Mouse (Mus musculus) midbrain, embryonic 15.5 days (tissue): ENCODE measurements around the gene Slc17a7. TPM values are rescaled to one million over a fixed set of nuclear protein-coding genes. Genes with fewer than 3 reads are reported as not detected.
A peak's percentile ranks its signal among the peaks of the same experiment; 100 is the strongest.
"Not testable (repeated sequence)": the region's sequence is repeated elsewhere in the genome, so short reads cannot be mapped to it uniquely, and the experiment has no call there.

Experiments used
- ATAC-seq: fragments of 200-750 bp; cut with Nextera tagmentation; replicated peaks from 2 replicates; pipeline ENCODE4 v1.8.0; 2017; ENCODE audit warnings: moderate TSS enrichment
- H3K27ac ChIP-seq: fragments of 300-500 bp; sonication (generic); 2 replicates; pipeline ENCODE4 v1.5.1; 2015; ENCODE audit warnings: mild to moderate bottlenecking, inconsistent platforms
- H3K27me3 ChIP-seq: fragments of 300-500 bp; sonication (generic); replicated peaks from 2 replicates; pipeline ENCODE4 v1.6.1; 2015; ENCODE audit warnings: inconsistent platforms
- H3K36me3 ChIP-seq: fragments of 300-500 bp; sonication (generic); replicated peaks from 2 replicates; pipeline ENCODE4 v1.6.1; 2015; ENCODE audit warnings: inconsistent platforms
- H3K4me1 ChIP-seq: fragments of 300-500 bp; sonication (generic); 2 replicates; pipeline ENCODE4 v1.6.1; 2015; ENCODE audit warnings: inconsistent platforms
- H3K4me2 ChIP-seq: fragments of 300-500 bp; sonication (generic); 2 replicates; pipeline ENCODE4 v1.6.1; 2015; ENCODE audit warnings: inconsistent platforms, mild to moderate bottlenecking, moderate library complexity
- H3K4me3 ChIP-seq: fragments of 300-500 bp; sonication (generic); 2 replicates; pipeline ENCODE4 v1.5.1; 2015; ENCODE audit warnings: mild to moderate bottlenecking, inconsistent platforms
- H3K9ac ChIP-seq: fragments of 300-500 bp; sonication (generic); 2 replicates; pipeline ENCODE4 v1.6.1; 2015; ENCODE audit warnings: mild to moderate bottlenecking, inconsistent platforms
- H3K9me3 ChIP-seq: fragments of 300-500 bp; sonication (generic); 2 replicates; pipeline ENCODE4 v1.6.1; 2016; ENCODE audit warnings: inconsistent platforms
- WGBS: fragments of 180-500 bp; shearing (Covaris S2); methylation state at CpG from one replicate; pipeline ENCODE4 v1.1.7; 2015; ENCODE audit warnings: mixed read lengths; 5-methylcytosine and 5-hydroxymethylcytosine counted together
- polyA plus RNA-seq: library from polyadenylated mRNA; unstranded; fragments of >200 nt; fragmentation: Nextera tagmentation; extraction: Ambion mirVana; gene quantifications from 2 replicates; pipeline ENCODE4 v1.2.1, GENCODE M21; 2015

The Slc17a7 gene
- polyA plus RNA-seq, result 0.59 and 1.0 TPM in 2 replicates

DNA sequence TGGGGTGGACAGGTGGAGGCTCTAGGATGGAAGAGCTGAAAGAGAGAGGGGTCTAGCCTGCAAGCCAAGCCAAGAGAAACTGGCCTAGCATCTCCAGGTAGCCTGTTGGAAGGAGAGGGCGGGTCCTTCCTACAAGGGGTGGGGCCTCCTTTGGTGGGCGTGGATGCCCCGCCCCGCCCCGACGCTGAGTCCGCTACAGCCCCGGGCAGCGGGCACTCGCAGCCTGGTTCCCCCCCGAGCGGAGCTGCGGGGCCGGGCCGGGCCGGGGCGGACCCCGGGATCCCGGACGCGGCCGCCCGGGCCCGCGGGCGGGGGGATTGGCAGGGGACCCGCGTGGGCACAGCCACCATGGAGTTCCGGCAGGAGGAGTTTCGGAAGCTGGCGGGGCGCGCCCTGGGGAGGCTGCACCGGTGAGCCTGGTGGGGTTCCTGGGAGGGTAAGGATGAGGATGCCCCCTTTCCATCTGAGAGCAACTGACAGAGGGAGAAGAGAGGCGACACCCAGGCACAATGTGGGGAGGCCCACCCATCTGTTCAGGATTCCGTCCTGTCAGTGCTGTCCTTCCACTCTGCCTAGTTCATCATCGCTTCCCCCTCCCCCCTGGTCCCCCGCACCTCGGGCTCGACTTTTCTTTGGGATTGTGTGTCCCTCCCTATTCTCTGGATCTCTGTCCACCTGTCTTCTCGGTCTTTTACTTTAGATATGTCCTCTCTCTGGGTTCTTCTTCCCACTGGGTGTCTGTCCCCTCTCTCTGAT, at the start of gene Slc17a7:
Slc17a7 (plus strand) TSS at position 215 of the 756 bp plus-strand sequence.
- H3K27ac ChIP-seq, result no peak within 1 kb of the TSS
- H3K4me3 ChIP-seq, result peak within 1 kb of the TSS; percentile 33
- H3K36me3 ChIP-seq, result peaks cover 7% of the 10 kb centered on the region; the same call in 1 of the 2 replicates
- H3K4me1 ChIP-seq, result peaks cover 30% of the 10 kb centered on the region
- H3K9me3 ChIP-seq, result no peaks in the 10 kb centered on the region
- H3K27me3 ChIP-seq, result peaks cover 59% of the 10 kb centered on the region
- under 1% methylated on average over 37 of the region's 41 CpGs for WGBS
- H3K9ac ChIP-seq, result peak within 1 kb of the TSS; percentile 31
- H3K4me2 ChIP-seq, result peak within 1 kb of the TSS; percentile 54
- ATAC-seq, result no peak

DNA sequence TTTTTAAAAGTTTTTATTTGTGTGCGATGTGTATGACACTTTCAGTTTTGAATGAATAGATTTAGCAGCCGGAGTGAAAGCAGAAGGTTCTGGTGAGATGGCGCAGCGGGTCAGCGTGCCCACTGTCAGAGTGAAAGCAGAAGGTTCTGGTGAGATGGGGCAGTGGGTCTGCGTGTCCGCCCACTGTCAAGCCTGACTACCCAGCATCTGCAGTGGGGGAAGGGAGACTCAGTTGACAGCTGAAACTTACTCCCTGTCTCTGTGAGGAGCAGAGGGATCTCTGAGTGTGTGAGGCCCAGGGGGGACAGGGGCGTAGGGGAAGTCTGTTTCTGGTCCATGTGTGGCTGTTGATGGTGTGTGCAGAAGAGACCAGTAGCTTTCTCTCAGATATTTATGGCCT, 46.2 kb upstream of the Slc17a7 start:
- 80% methylated on average over 8 of the region's 8 CpGs for WGBS
- Histone ChIP-seq H3K4me3 (no peak overlapping the region), H3K4me1 (peaks cover 5% of the 10 kb centered on the region), H3K9me3 (no peaks in the 10 kb centered on the region), H3K27ac (no peak overlapping the region), H3K27me3 (no peaks in the 10 kb centered on the region), H3K4me2 (no peak overlapping the region), H3K36me3 (peaks cover 38% of the 10 kb centered on the region), H3K9ac (no peak overlapping the region)
- ATAC-seq, result no peak

DNA sequence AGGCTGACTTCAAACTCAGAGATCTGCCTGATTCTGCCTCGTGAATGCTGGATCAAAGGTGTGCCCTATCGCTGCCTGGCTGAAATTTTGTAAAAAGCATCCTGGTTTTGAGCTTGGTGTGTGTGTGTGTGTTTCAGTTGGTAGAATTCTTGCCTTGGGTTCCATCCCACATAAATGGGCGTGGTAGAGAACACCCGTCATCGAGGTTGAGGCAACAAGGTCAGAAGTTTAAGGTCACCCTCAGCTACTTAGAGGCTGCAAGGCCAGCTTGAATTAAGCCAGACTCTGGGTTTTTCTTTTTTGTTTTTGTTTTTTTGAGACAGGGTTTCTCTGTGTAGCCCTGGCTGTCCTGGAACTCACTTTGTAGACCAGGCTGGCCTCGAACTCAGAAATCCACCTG, 45.4 kb upstream of the Slc17a7 start:
- Histone ChIP-seq H3K4me2 (no peak overlapping the region), H3K9ac (no peak overlapping the region), H3K27ac (no peak overlapping the region), H3K27me3 (no peaks in the 10 kb centered on the region), H3K4me3 (no peak overlapping the region), H3K36me3 (peaks cover 38% of the 10 kb centered on the region), H3K4me1 (peaks cover 13% of the 10 kb centered on the region), H3K9me3 (no peaks in the 10 kb centered on the region)
- ATAC-seq, result no peak
- WGBS, result 90% methylated on average over 6 of the region's 6 CpGs

DNA sequence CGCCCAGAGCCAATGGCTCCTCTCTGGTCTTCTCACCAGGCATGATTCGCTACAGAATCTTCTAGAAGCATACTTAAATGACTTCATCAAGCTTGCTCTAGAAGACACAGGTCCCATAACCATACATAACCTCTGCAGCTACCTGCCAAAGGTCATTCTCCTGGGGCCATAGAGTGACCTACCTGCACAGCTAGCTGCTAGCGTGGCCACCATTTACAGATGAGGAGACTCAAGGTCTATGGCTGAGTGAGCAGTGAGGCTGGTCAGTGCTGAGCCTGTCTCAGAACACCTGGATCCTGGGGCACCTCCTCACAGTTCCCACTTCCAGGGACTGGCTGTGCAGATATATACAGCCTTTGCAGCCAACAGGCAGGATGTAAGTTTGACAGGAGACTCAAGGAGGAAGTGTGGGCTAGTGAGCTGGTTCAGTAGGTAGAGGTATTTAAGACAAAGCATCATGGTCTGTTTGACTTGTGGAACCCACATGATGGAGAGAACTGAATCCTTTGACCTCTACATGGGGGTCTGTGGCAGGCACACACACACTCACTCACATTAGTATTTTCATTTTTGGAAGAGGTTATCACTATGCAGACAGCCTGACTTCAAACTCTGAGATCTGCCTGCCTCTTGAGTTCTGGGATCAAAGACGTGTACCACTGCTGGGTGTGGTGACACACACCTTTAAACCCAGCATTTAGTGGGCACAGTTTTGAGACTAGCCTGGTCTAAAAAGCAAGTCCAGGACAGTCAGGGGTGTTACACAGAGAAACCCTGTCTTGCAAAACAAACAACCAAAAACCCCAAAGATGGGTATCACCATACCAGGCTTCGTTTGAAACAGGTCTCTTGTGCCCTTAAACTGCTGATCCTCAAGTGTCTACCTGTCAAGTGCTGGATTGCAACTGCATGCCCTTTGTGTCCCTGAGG, 43.7 kb upstream of the Slc17a7 start:
- Histone ChIP-seq H3K9ac (no peak overlapping the region), H3K27ac (no peak overlapping the region), H3K36me3 (peaks cover 38% of the 10 kb centered on the region), H3K4me3 (no peak overlapping the region), H3K4me2 (no peak overlapping the region), H3K4me1 (peaks cover 20% of the 10 kb centered on the region), H3K9me3 (no peaks in the 10 kb centered on the region), H3K27me3 (no peaks in the 10 kb centered on the region)
- no peak for ATAC-seq
- WGBS, result 77% methylated on average over 5 of the region's 5 CpGs

DNA sequence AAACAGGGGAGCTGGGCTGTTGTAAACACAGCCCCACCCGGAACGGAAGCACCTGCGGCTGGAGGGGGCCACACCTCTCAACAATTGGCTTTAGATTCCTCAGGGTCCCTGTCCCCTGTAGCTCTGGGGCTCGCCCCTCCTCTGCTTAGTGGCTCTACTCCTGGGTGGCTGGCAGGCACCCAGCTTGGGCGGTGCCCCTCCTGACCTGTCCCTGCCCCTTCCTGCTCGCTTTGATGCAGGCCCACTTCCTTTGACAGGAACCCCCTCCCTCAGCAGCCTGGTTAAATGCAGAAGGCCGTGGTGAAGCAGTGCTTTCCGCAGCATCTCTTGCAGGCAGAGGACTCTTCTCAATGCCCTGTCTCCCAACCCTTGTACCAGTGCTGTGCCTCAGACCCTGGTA, 42.3 kb upstream of the Slc17a7 start:
- Histone ChIP-seq H3K36me3 (peaks cover 52% of the 10 kb centered on the region), H3K27ac (no peak overlapping the region), H3K4me3 (no peak overlapping the region), H3K9me3 (no peaks in the 10 kb centered on the region), H3K27me3 (no peaks in the 10 kb centered on the region), H3K9ac (no peak overlapping the region), H3K4me1 (peaks cover 32% of the 10 kb centered on the region), H3K4me2 (no peak overlapping the region)
- 64% methylated on average over 8 of the region's 8 CpGs for WGBS
- no peak for ATAC-seq

DNA sequence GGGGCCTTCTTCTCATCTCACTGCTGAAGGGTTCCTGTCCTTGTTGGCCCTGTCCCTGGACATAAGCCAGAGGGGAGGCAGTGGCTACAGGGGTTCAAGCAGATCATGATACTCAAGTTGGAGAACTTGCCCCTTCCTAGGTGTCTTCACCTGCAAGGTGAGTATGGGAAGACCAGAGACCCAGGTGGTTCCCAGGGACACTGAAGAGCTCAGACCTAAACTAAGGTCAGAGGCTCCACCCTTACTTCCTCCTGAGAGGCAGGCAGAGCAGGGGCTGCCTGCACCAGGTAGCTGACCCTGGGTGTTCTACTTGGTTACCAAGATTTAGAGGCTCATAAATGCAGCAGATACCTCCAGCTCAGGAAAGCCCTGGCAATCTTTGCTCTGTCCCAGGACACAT, 41.8 kb upstream of the Slc17a7 start:
- no peak overlapping the region for H3K4me3 ChIP-seq
- H3K27ac ChIP-seq, result no peak overlapping the region
- H3K4me1 ChIP-seq, result peaks cover 37% of the 10 kb centered on the region
- no peak overlapping the region for H3K9ac ChIP-seq
- no peak for ATAC-seq
- no peak overlapping the region for H3K4me2 ChIP-seq
- H3K36me3 ChIP-seq, result peaks cover 57% of the 10 kb centered on the region
- H3K27me3 ChIP-seq, result no peaks in the 10 kb centered on the region
- H3K9me3 ChIP-seq, result no peaks in the 10 kb centered on the region

DNA sequence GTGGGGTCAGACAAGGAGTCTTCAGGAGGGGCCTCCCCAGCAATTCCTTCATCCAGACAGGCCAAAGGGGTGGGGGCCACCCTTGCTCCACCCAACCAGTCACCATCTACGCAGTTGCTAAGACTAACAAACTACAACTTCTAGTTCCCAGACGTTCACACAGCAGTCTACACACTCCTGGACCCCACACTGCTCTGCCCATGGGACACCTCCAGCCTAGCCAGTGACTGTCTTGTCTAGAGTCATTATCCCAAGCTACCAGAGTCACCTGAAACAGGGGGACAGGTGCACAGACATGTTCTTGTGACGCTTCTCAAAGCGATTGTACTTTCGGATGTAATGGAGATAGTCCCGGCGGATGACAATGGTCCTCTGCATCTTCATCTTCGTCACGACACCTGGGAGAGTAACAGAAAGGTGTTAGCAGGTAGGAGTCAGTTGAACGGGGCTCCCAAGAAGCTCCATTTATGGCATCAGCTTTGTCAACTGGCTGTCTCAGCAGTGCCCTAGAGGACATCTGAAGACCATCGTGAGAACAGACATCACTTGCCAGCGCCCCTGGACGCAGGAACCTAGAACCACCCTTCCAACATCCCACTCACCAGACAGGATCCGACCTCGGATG, 41.1 kb upstream of the Slc17a7 start:
- Histone ChIP-seq H3K27me3 (no peaks in the 10 kb centered on the region), H3K27ac (no peak overlapping the region), H3K9ac (peak overlapping the region; percentile 96), H3K36me3 (peaks cover 61% of the 10 kb centered on the region), H3K9me3 (no peaks in the 10 kb centered on the region), H3K4me3 (peak overlapping the region; percentile 95), H3K4me1 (peaks cover 44% of the 10 kb centered on the region), H3K4me2 (peak overlapping the region; percentile 85)
- no peak for ATAC-seq
- WGBS, result 86% methylated on average over 15 of the region's 15 CpGs

DNA sequence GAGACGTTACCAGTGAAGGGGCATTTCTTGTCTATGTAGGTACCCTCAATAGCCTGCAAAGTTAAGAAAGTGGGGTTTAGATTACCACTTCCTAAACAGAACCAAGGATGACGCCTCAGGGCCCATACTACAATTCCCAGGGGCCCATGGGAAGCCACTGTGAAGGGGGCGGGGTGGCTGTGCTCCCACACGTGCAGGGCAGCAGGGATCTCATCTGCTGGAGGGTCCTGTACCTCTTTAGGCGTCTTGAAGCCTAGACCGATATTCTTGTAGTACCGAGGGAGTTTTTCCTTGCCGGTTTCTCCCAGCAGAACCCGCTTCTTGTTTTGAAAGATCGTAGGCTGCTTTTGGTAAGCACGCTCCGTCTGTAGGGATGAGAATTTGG, 40.6 kb upstream of the Slc17a7 start:
- Histone ChIP-seq H3K9me3 (no peaks in the 10 kb centered on the region), H3K27me3 (no peaks in the 10 kb centered on the region), H3K9ac (peak overlapping the region; percentile 96), H3K4me3 (peak overlapping the region; percentile 95), H3K4me1 (peaks cover 46% of the 10 kb centered on the region), H3K27ac (peak overlapping the region; percentile 90; the same call in 1 of the 2 replicates), H3K4me2 (peak overlapping the region; percentile 85), H3K36me3 (peaks cover 59% of the 10 kb centered on the region)
- 21% methylated on average over 12 of the region's 12 CpGs for WGBS
- no peak for ATAC-seq

DNA sequence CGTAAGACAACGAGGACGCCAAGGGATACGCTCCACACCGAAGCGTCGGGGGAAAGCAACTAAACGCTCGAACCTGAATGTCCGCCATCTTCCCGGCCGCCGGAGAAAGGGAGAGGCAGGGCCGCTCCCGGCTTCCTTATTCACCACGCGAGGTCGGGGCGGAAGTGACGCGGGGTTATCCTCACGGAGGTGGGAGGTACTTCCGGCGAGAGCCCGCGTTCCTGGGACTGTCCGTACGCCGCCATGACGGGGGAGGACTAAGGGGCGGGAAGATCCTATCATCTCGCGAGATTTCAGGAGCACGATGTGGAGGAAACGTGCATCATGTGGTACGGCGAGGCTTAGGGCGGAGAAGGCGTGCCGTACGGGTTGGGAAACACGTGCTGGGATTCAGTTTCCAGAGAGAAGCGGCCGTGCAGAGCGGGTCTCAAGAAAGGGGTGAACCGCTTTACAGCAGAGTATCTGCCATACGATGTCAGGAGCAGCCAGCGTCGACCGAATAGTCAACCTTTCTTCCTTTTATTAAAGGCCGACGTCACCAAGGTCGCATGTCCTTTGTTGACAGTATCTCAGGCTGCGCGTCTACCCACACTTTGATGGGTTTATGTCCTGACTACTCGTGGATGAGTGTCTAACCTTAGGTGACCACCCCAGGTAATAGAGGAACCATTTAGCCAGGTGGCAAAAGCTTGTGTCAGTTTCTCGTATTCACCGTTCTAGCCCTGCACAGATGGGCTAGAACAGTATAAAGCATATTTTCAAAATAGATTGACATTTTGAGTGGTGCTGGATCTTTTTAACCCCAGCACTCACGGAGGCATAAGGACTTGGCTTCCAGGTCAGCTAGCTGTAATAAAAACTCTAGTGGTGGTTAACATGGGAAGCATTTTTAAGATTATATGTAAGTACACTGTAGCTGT, 39.3 kb upstream of the Slc17a7 start, which contains the start of gene Rps11:
Rps11 (minus strand) TSS at position 216 of the 920 bp plus-strand sequence.
- ATAC-seq, result peak; percentile 87
- peak within 1 kb of the TSS; percentile 95 for H3K4me3 ChIP-seq
- 1% methylated on average over 59 of the region's 59 CpGs for WGBS
- H3K4me1 ChIP-seq, result peaks cover 51% of the 10 kb centered on the region
- H3K9me3 ChIP-seq, result no peaks in the 10 kb centered on the region
- H3K36me3 ChIP-seq, result peaks cover 51% of the 10 kb centered on the region
- peak within 1 kb of the TSS; percentile 90 for H3K27ac ChIP-seq
- H3K9ac ChIP-seq, result peak within 1 kb of the TSS; percentile 96
- peak within 1 kb of the TSS; percentile 85 for H3K4me2 ChIP-seq
- no peaks in the 10 kb centered on the region for H3K27me3 ChIP-seq

DNA sequence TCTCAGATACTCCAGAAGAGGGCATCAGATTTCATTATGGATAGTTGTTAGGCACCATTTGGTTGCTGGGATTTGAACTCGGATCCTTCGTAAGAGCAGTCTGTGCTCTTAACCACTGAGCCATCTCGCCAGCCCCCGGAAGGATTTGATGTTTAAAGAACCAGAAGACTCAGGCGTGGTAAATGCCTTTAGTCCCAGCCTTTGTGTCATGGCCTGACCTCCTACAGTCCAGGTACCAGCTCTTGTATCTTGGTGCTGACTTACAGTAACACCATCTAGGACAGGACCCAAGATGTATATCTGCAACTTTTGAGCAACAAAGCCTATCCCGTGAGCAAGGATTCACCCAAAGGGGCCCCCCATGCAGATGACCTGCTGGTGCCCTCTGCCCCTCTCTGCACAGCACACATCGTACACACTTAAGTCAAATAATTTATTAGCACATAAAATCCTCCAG, 38.6 kb upstream of the Slc17a7 start:
- Histone ChIP-seq H3K4me1 (peaks cover 54% of the 10 kb centered on the region), H3K27me3 (no peaks in the 10 kb centered on the region), H3K4me3 (peak overlapping the region; percentile 95; the same call in 1 of the 2 replicates), H3K9ac (no peak overlapping the region), H3K27ac (peak overlapping the region; percentile 90), H3K4me2 (peak overlapping the region; percentile 52; the same call in 1 of the 2 replicates), H3K9me3 (no peaks in the 10 kb centered on the region), H3K36me3 (peaks cover 44% of the 10 kb centered on the region)
- WGBS, result 20% methylated on average over 7 of the region's 7 CpGs
- no peak for ATAC-seq

DNA sequence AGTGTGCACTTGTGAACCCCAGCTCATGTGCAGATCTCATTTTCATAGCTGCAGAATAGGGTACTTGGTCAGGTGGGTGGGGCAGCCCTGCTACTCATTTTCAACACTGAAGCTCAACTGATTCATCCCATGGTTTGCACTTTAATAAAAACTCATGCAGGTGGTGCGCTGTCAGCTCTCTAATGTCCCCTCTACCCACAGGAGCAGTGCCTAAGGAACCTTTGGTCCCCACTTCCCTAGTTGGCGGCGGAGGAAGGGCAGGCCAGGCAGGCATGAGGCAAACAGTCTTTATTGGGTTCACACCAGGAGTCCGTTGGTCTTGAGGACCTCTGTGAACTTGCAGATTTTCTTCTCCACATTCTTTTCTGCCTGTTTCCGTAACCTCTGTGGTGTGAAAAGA, 38.1 kb upstream of the Slc17a7 start:
- not testable (repeated sequence) for H3K9me3 ChIP-seq, H3K9ac ChIP-seq, ATAC-seq, H3K4me2 ChIP-seq, H3K27me3 ChIP-seq, H3K4me3 ChIP-seq
- peaks cover 54% of the 10 kb centered on the region for H3K4me1 ChIP-seq
- 60% methylated on average over 5 of the region's 5 CpGs for WGBS
- peaks cover 39% of the 10 kb centered on the region for H3K36me3 ChIP-seq
- peak overlapping the region; percentile 90; the same call in 1 of the 2 replicates for H3K27ac ChIP-seq
